Mouse (Mus musculus): ENCODE measurements around the gene Pgpep1l. TPM values are rescaled to one million over a fixed set of nuclear protein-coding genes. Genes with fewer than 3 reads are reported as not detected.
"Not testable (repeated sequence)": the region's sequence is repeated elsewhere in the genome, so short reads cannot be mapped to it uniquely, and the experiment has no call there.

The Pgpep1l gene
- polyA plus RNA-seq, 1 experiment, result not detected

GRCm38 (mm10) chr7:68277054-68277896 is 13.2 kb upstream of the Pgpep1l start:
- no peak overlapping the region for H3K4me3 ChIP-seq (ENCODE audit: low read depth, low read length)
- no peaks in the 10 kb centered on the region for H3K27me3 ChIP-seq (ENCODE audit: control insufficient read depth, insufficient read depth, low read length)
- H3K27ac ChIP-seq (ENCODE audit: insufficient read depth, low read depth, low read length), result no peak overlapping the region
- H3K4me1 ChIP-seq (ENCODE audit: control insufficient read depth, insufficient read depth, insufficient read length, low read length), result peaks cover 7% of the 10 kb centered on the region; the same call in 1 of the 2 replicates
- 67% methylated on average over 11 of the region's 11 CpGs for WGBS
- no peak for TF ChIP-seq POLR2A (IDR thresholded peaks at IDR 0.05; ENCODE audit: low read depth, low read length)
- TF ChIP-seq CTCF (IDR thresholded peaks at IDR 0.05; ENCODE audit: extremely low read depth, insufficient read length, insufficient replicate concordance, low read depth, low read length), result no peak
- H3K36me3 ChIP-seq (ENCODE audit: control insufficient read depth, insufficient read depth, low read length), result no peaks in the 10 kb centered on the region

DNA sequence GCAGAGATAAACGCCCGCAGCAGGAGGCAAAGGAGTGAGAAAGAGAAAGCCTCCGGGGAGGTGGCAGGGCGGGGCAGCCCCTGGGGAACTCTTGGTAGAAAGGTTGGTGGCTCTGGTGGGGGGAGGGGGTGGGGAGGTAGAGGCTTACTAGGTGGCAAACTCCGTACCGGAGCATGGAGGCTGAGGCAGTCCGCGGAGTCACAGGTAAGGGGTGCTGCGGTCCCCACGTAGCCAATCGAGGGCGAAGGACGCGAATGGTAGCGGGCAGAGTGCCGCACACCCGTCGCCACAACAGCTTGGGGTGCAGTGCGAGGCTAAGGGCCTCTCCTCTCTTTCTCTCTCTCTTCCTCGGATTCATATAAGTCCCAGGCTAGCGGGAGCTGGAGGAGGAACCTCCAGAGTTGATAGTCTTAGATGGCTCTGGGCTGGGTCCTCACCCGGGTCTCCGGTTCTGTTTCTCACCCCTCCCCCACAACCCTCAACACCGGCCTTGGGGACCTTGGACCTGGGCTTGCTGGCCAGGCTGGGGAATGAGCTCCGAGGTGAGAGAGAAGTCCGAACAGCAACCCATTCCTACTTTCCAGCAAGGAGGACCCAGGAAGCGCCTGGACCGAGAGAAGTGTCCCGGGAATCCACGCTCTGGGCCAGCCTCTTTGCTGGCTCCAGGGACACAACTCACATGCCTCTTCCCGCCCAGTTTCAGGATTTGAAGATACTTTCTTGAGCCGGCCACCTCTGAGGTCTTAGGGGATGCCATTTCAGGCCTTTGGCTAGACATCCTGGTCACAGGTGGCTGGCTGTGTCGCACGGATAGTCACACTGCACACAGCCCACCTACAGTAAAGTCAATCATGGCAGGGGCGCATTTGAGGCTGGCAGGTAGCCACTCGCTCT is 12.1 kb upstream of the Pgpep1l start:
- H3K4me1 ChIP-seq (ENCODE audit: control insufficient read depth, insufficient read depth, insufficient read length, low read length), result peaks cover 7% of the 10 kb centered on the region; the same call in 1 of the 2 replicates
- no peaks in the 10 kb centered on the region for H3K36me3 ChIP-seq (ENCODE audit: control insufficient read depth, insufficient read depth, low read length)
- H3K27me3 ChIP-seq (ENCODE audit: control insufficient read depth, insufficient read depth, low read length), result no peaks in the 10 kb centered on the region
- TF ChIP-seq CTCF (IDR thresholded peaks at IDR 0.05; ENCODE audit: extremely low read depth, insufficient read length, insufficient replicate concordance, low read depth, low read length) (no peak), POLR2A (IDR thresholded peaks at IDR 0.05; ENCODE audit: low read depth, low read length) (no peak)
- H3K27ac ChIP-seq (ENCODE audit: insufficient read depth, low read depth, low read length), result peak overlapping the region; percentile 64
- 9% methylated on average over 36 of the region's 36 CpGs for WGBS
- peak overlapping the region; percentile 74 for H3K4me3 ChIP-seq (ENCODE audit: low read depth, low read length)

GRCm38 (mm10) chr7:68275445-68275837 is 11.4 kb upstream of the Pgpep1l start:
- H3K36me3 ChIP-seq (ENCODE audit: control insufficient read depth, insufficient read depth, low read length); H3K27me3 ChIP-seq (ENCODE audit: control insufficient read depth, insufficient read depth, low read length); H3K4me1 ChIP-seq (ENCODE audit: control insufficient read depth, insufficient read depth, insufficient read length, low read length); H3K27ac ChIP-seq (ENCODE audit: insufficient read depth, low read depth, low read length): not testable (repeated sequence)
- WGBS, result 53% methylated on average over 9 of the region's 9 CpGs
- H3K4me3 ChIP-seq (ENCODE audit: low read depth, low read length), result peak overlapping the region; percentile 74

- H3K4me3 ChIP-seq (ENCODE audit: low read depth, low read length), result no peak overlapping the region
- H3K27ac ChIP-seq (ENCODE audit: insufficient read depth, low read depth, low read length), result no peak overlapping the region
Observed at GRCm38 (mm10) chr7:68274951-68275350, 10.9 kb upstream of the Pgpep1l start.

GRCm38 (mm10) chr7:68274218-68274617 is 10.2 kb upstream of the Pgpep1l start:
- no peak overlapping the region for H3K4me3 ChIP-seq (ENCODE audit: low read depth, low read length)
- WGBS, result 76% methylated on average over 2 of the region's 2 CpGs
- H3K27me3 ChIP-seq (ENCODE audit: control insufficient read depth, insufficient read depth, low read length), result no peaks in the 10 kb centered on the region
- TF ChIP-seq CTCF (IDR thresholded peaks at IDR 0.05; ENCODE audit: extremely low read depth, insufficient read length, insufficient replicate concordance, low read depth, low read length) (no peak), POLR2A (IDR thresholded peaks at IDR 0.05; ENCODE audit: low read depth, low read length) (no peak)
- peaks cover 7% of the 10 kb centered on the region; the same call in 1 of the 2 replicates for H3K4me1 ChIP-seq (ENCODE audit: control insufficient read depth, insufficient read depth, insufficient read length, low read length)
- H3K27ac ChIP-seq (ENCODE audit: insufficient read depth, low read depth, low read length), result no peak overlapping the region
- H3K36me3 ChIP-seq (ENCODE audit: control insufficient read depth, insufficient read depth, low read length), result no peaks in the 10 kb centered on the region

More at GRCm38 (mm10) chr7:68274951-68275350, 10.9 kb upstream of the Pgpep1l start:
- peaks cover 7% of the 10 kb centered on the region; the same call in 1 of the 2 replicates for H3K4me1 ChIP-seq (ENCODE audit: control insufficient read depth, insufficient read depth, insufficient read length, low read length)
- no peak for TF ChIP-seq CTCF (IDR thresholded peaks at IDR 0.05; ENCODE audit: extremely low read depth, insufficient read length, insufficient replicate concordance, low read depth, low read length)
- no peak for TF ChIP-seq POLR2A (IDR thresholded peaks at IDR 0.05; ENCODE audit: low read depth, low read length)
- H3K36me3 ChIP-seq (ENCODE audit: control insufficient read depth, insufficient read depth, low read length), result no peaks in the 10 kb centered on the region
- WGBS, result 73% methylated on average over 9 of the region's 9 CpGs
- H3K27me3 ChIP-seq (ENCODE audit: control insufficient read depth, insufficient read depth, low read length), result no peaks in the 10 kb centered on the region

DNA sequence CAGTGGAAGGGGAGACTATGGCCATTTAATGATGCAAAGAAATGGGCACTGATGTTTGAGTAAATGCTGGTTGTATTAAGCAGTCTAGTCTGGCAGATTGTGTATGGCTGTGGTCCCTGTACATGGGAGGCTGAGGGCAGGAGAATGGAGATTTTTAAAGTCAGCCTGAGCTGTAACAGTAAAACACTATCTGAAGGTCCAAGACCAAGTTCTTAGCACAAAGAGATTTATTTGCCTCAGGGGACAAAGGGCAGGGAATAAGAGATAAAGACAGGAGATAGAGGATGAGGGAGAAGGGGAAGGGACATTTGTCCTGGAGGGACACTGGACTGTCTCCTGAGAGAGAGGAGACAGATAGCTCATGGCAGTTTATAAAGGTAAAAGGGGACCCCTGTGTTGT is 9.5 kb upstream of the Pgpep1l start, which contains the start of gene Fam169b:
Fam169b (plus strand) TSS at position 325 of the 400 bp plus-strand sequence.
- Histone ChIP-seq H3K27ac (ENCODE audit: insufficient read depth, low read depth, low read length) (peak within 1 kb of the TSS; percentile 77), H3K4me3 (ENCODE audit: low read depth, low read length) (peak within 1 kb of the TSS; percentile 16; the same call in 1 of the 2 replicates), H3K27me3 (ENCODE audit: control insufficient read depth, insufficient read depth, low read length) (no peaks in the 10 kb centered on the region), H3K36me3 (ENCODE audit: control insufficient read depth, insufficient read depth, low read length) (no peaks in the 10 kb centered on the region), H3K4me1 (ENCODE audit: control insufficient read depth, insufficient read depth, insufficient read length, low read length) (peaks cover 7% of the 10 kb centered on the region; the same call in 1 of the 2 replicates)
- TF ChIP-seq POLR2A (IDR thresholded peaks at IDR 0.05; ENCODE audit: low read depth, low read length) (no peak), CTCF (IDR thresholded peaks at IDR 0.05; ENCODE audit: extremely low read depth, insufficient read length, insufficient replicate concordance, low read depth, low read length) (no peak)

GRCm38 (mm10) chr7:68272607-68273006 is 8.6 kb upstream of the Pgpep1l start:
- Histone ChIP-seq H3K4me3 (ENCODE audit: low read depth, low read length) (no peak overlapping the region), H3K4me1 (ENCODE audit: control insufficient read depth, insufficient read depth, insufficient read length, low read length) (peaks cover 7% of the 10 kb centered on the region; the same call in 1 of the 2 replicates), H3K27ac (ENCODE audit: insufficient read depth, low read depth, low read length) (peak overlapping the region; percentile 77), H3K27me3 (ENCODE audit: control insufficient read depth, insufficient read depth, low read length) (no peaks in the 10 kb centered on the region), H3K36me3 (ENCODE audit: control insufficient read depth, insufficient read depth, low read length) (no peaks in the 10 kb centered on the region)
- 81% methylated on average over 10 of the region's 10 CpGs for WGBS
- no peak for TF ChIP-seq POLR2A (IDR thresholded peaks at IDR 0.05; ENCODE audit: low read depth, low read length)
- no peak for TF ChIP-seq CTCF (IDR thresholded peaks at IDR 0.05; ENCODE audit: extremely low read depth, insufficient read length, insufficient replicate concordance, low read depth, low read length)

All from small intestine, adult 2 months (tissue).